Mouse (Mus musculus) stomach, postnatal 0 days (tissue): Measurements from ENCODE around the gene Atp5f1.
A peak's percentile ranks its signal among the peaks of the same experiment; 100 is the strongest.

Experiments used
- CTCF ChIP-seq: IDR thresholded peaks from 2 replicates; pipeline ENCODE4 v1.5.1; 2016; ENCODE audit warnings: antibody characterized with exemption, low read depth, mild to moderate bottlenecking, moderate library complexity
- EP300 ChIP-seq: optimal IDR thresholded peaks from 2 replicates; pipeline ENCODE3; 2016; ENCODE audit warnings: antibody characterized with exemption

- TF ChIP-seq CTCF (peak; percentile 84), EP300 (no peak)
Measured at GRCm38 (mm10) chr3:105991653-105992283, 31.9 kb upstream of the Atp5f1 start.
